Comparison of ENCODE assay signal across 8 mouse cellular contexts in the genomic region with DNA sequence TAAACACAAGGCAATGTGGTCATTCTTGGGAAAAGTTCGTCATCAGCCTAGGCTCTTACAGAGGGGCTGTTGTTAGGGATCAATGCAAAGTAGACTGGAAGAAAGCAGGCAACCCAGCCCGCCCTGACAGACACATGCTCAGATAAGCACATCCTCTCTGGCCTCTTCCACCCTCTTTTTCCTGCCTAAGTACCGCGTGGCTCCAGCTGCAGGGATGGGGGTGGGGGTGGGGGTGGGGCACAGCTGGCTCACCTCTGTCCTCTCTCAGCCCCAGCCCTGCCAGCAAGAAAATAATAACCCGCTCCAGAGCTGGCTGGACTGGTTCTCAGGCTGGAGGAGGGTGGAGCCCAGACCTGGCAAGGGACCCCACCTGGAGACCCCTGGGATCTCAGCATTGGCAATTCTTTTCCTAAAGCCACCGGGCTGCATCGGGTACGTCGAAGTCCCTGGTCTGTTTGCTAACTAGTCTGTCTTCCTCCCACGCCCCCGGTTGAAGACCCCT. TPM values are rescaled to one million over a fixed set of nuclear protein-coding genes. Genes with fewer than 3 reads are reported as not detected.
DNase-seq lines count a peak whose midpoint lies in the region; ATAC-seq lines count a peak whose summit lies in the region.

No protein-coding gene starts in this region.

- H3K4me2 ChIP-seq in hindbrain, embryonic 11.5 days (replicated peaks; ENCODE audit: low read depth, low read length), result peak overlapping the region; percentile 46
- H3K4me2 ChIP-seq in lung, embryonic 16.5 days (ENCODE audit: low read depth, low read length), result peak overlapping the region; percentile 78

- H3K27me3 ChIP-seq in embryonic facial prominence, embryonic 10.5 days (replicated peaks; ENCODE audit: low read depth, poor library complexity, severe bottlenecking), result no peaks in the 10 kb centered on the region
- H3K27me3 ChIP-seq in hindbrain, embryonic 11.5 days (ENCODE audit: control insufficient read depth, insufficient read depth, low read length), result no peaks in the 10 kb centered on the region
- no peaks in the 10 kb centered on the region for H3K27me3 ChIP-seq in lung, embryonic 16.5 days (ENCODE audit: control insufficient read depth, insufficient read depth, low read depth, low read length)

- ATAC-seq in hindbrain, embryonic 11.5 days (ENCODE audit: low FRiP score), result peak; percentile 51; the same call in 1 of the 2 replicates
- ATAC-seq in lung, embryonic 16.5 days (ENCODE audit: low read depth), result peak; percentile 61

- peaks cover 30% of the 10 kb centered on the region for H3K4me1 ChIP-seq in embryonic facial prominence, embryonic 10.5 days
- H3K4me1 ChIP-seq in hindbrain, embryonic 11.5 days (replicated peaks; ENCODE audit: control insufficient read depth, insufficient read depth, low read length), result no peaks in the 10 kb centered on the region
- peaks cover 16% of the 10 kb centered on the region for H3K4me1 ChIP-seq in lung, embryonic 16.5 days (replicated peaks; ENCODE audit: control insufficient read depth, insufficient read depth, low read length)

- H3K36me3 ChIP-seq in embryonic facial prominence, embryonic 10.5 days (replicated peaks), result no peaks in the 10 kb centered on the region
- no peaks in the 10 kb centered on the region for H3K36me3 ChIP-seq in hindbrain, embryonic 11.5 days (ENCODE audit: control insufficient read depth, insufficient read depth, low read length)
- H3K36me3 ChIP-seq in lung, embryonic 16.5 days (ENCODE audit: control insufficient read depth, insufficient read depth, low read length), result no peaks in the 10 kb centered on the region

- intact Hi-C loops in heart, postnatal 25 days (cut with DNase I), result no loop called here

- peak overlapping the region; percentile 86 for H3K27ac ChIP-seq in embryonic facial prominence, embryonic 10.5 days (replicated peaks)
- no peak overlapping the region for H3K27ac ChIP-seq in hindbrain, embryonic 11.5 days (ENCODE audit: low read depth, low read length)
- H3K27ac ChIP-seq in lung, embryonic 16.5 days (ENCODE audit: low read length), result peak overlapping the region; percentile 89

- peak overlapping the region; percentile 66 for H3K4me3 ChIP-seq in embryonic facial prominence, embryonic 10.5 days
- peak overlapping the region; percentile 29 for H3K4me3 ChIP-seq in hindbrain, embryonic 11.5 days (ENCODE audit: low read depth, low read length)
- peak overlapping the region; percentile 64 for H3K4me3 ChIP-seq in lung, embryonic 16.5 days (ENCODE audit: low read length)

- 1% methylated on average over 11 of the region's 11 CpGs for WGBS in embryonic facial prominence, embryonic 10.5 days
- 3% methylated on average over 11 of the region's 11 CpGs for WGBS in hindbrain, embryonic 11.5 days
- under 1% methylated on average over 11 of the region's 11 CpGs for WGBS in lung, embryonic 16.5 days

- no peaks in the 10 kb centered on the region for H3K9me3 ChIP-seq in embryonic facial prominence, embryonic 10.5 days
- H3K9me3 ChIP-seq in hindbrain, embryonic 11.5 days (ENCODE audit: control insufficient read depth, low read length), result no peaks in the 10 kb centered on the region
- no peaks in the 10 kb centered on the region for H3K9me3 ChIP-seq in lung, embryonic 16.5 days (ENCODE audit: control insufficient read depth, low read length)

- DNase-seq in heart, adult 18-20 months, result peak; percentile 49 to 54
- DNase-seq in heart, postnatal 25 days (ENCODE audit: low spot score), result no peak
- DNase-seq in embryonic facial prominence, embryonic 10.5 days (ENCODE audit: low spot score), result peak; percentile 72
- peak; percentile 25 for DNase-seq in hindbrain, embryonic 11.5 days (ENCODE audit: low spot score)
- DNase-seq in cerebellum, adult 8-10 months, result no peak
- DNase-seq in layer of hippocampus, adult 11-12 months (ENCODE audit: low spot score), result no peak
- DNase-seq in layer of hippocampus, postnatal 14 days (ENCODE audit: low spot score in 2 of 2), result no peak

- 0 out of 2 replicates have a peak overlapping the region, but pooled peaks have one; percentile 11 for H3K9ac ChIP-seq in hindbrain, embryonic 11.5 days (ENCODE audit: low read depth, low read length)
- peak overlapping the region; percentile 70 for H3K9ac ChIP-seq in lung, embryonic 16.5 days (ENCODE audit: low read length)

RNA-seq across cellular contexts. Expression of gene Cdc42ep5, which starts 1.0 kb away (rescaled TPM):
- total RNA-seq in heart, adult 18-20 months (2021), result 1 to 10 TPM; 4.1 to 4.6 TPM
- 1 to 10 TPM; 5.7 to 5.9 TPM for total RNA-seq in heart, postnatal 25 days (2021)
- 32.7 and 34.9 TPM in 2 replicates for polyA plus RNA-seq in embryonic facial prominence, embryonic 10.5 days (2016; fragmentation: Nextera tagmentation; extraction: Ambion mirVana)
- polyA plus RNA-seq in hindbrain, embryonic 11.5 days (2014; fragmentation: Nextera tagmentation; extraction: Ambion mirVana), result 19.9 and 20.7 TPM in 2 replicates
- polyA plus RNA-seq in lung, embryonic 16.5 days (2015; fragmentation: Nextera tagmentation; extraction: Ambion mirVana), result 46.2 and 49.2 TPM in 2 replicates
- total RNA-seq in layer of hippocampus, postnatal 14 days (2021), result 1 to 10 TPM; 1.1 to 1.4 TPM

RNA-seq across cellular contexts. Expression of gene Leng9, which starts 13.4 kb away (rescaled TPM):
- 1 to 10 TPM; 2.6 TPM for total RNA-seq in heart, adult 18-20 months (2021)
- 1 to 10 TPM; 2.5 to 3.2 TPM for total RNA-seq in heart, postnatal 25 days (2021)
- 1.4 and 1.7 TPM in 2 replicates for polyA plus RNA-seq in embryonic facial prominence, embryonic 10.5 days (2016; fragmentation: Nextera tagmentation; extraction: Ambion mirVana)
- polyA plus RNA-seq in hindbrain, embryonic 11.5 days (2014; fragmentation: Nextera tagmentation; extraction: Ambion mirVana), result 1.9 TPM in 2 replicates
- polyA plus RNA-seq in lung, embryonic 16.5 days (2015; fragmentation: Nextera tagmentation; extraction: Ambion mirVana), result 5.0 and 5.5 TPM in 2 replicates
- 1 to 10 TPM; 5.2 to 6.2 TPM for total RNA-seq in layer of hippocampus, postnatal 14 days (2021)

RNA-seq across cellular contexts. Expression of gene Leng8, which starts 26.8 kb away (rescaled TPM):
- 10 to 100 TPM; 21.2 to 31.9 TPM for total RNA-seq in heart, adult 18-20 months (2021)
- total RNA-seq in heart, postnatal 25 days (2021), result 10 to 100 TPM; 37.4 to 40.9 TPM
- polyA plus RNA-seq in embryonic facial prominence, embryonic 10.5 days (2016; fragmentation: Nextera tagmentation; extraction: Ambion mirVana), result 68.1 and 68.2 TPM in 2 replicates
- polyA plus RNA-seq in hindbrain, embryonic 11.5 days (2014; fragmentation: Nextera tagmentation; extraction: Ambion mirVana), result 45.3 and 54.4 TPM in 2 replicates
- polyA plus RNA-seq in lung, embryonic 16.5 days (2015; fragmentation: Nextera tagmentation; extraction: Ambion mirVana), result 54.0 and 56.1 TPM in 2 replicates
- total RNA-seq in layer of hippocampus, postnatal 14 days (2021), result 100 to 1,000 TPM; 157 to 196 TPM

RNA-seq across cellular contexts. Expression of gene Ttyh1, which starts 44.4 kb away (rescaled TPM):
- under 1 TPM; 0.69 to 0.92 TPM for total RNA-seq in heart, adult 18-20 months (2021)
- total RNA-seq in heart, postnatal 25 days (2021), result under 1 TPM; 0.68 to 0.75 TPM
- 10.5 and 10.9 TPM in 2 replicates for polyA plus RNA-seq in embryonic facial prominence, embryonic 10.5 days (2016; fragmentation: Nextera tagmentation; extraction: Ambion mirVana)
- 61.0 and 66.6 TPM in 2 replicates for polyA plus RNA-seq in hindbrain, embryonic 11.5 days (2014; fragmentation: Nextera tagmentation; extraction: Ambion mirVana)
- polyA plus RNA-seq in lung, embryonic 16.5 days (2015; fragmentation: Nextera tagmentation; extraction: Ambion mirVana), result 2.1 and 2.9 TPM in 2 replicates
- 100 to 1,000 TPM; 671 to 757 TPM for total RNA-seq in layer of hippocampus, postnatal 14 days (2021)

Comparison
In these comparisons a context has a peak if more than half of its experiments do, and no peak if none do; other contexts are left out.
1. DNase-seq: peak in heart, adult 18-20 months (2 of 2), embryonic facial prominence, embryonic 10.5 days (single experiment) and hindbrain, embryonic 11.5 days (single experiment); none in heart, postnatal 25 days (single experiment), cerebellum, adult 8-10 months (single experiment), layer of hippocampus, adult 11-12 months (single experiment) and layer of hippocampus, postnatal 14 days (0 of 2).
2. Peak in every context shown above with its lines, with median percentiles within 50 percentile points of each other: H3K4me3 ChIP-seq.